Mouse (Mus musculus) hindbrain, postnatal 0 days (tissue): ENCODE results near the gene Gpr183. TPM values are rescaled to one million over a fixed set of nuclear protein-coding genes. Genes with fewer than 3 reads are reported as not detected.

ENCODE experiments used
- ATAC-seq: fragments of 200-750 bp; cut with Nextera tagmentation; 2 replicates; pipeline ENCODE4 v1.8.0; 2017; ENCODE audit warnings: mild to moderate bottlenecking, moderate TSS enrichment, moderate library complexity
- DNase-seq: peaks from one replicate; pipeline ENCODE4 v3.0.0-alpha.2; 2015; ENCODE audit warnings: low spot score
- H3K27ac ChIP-seq: fragments of 300-500 bp; sonication (generic); 2 replicates; pipeline ENCODE4 v1.5.1; 2014; ENCODE audit warnings: mild to moderate bottlenecking
- H3K27me3 ChIP-seq: fragments of 300-500 bp; sonication (generic); 2 replicates; pipeline ENCODE4 v1.6.1; 2014; ENCODE audit warnings: low read length, mixed read lengths; ENCODE audit not compliant: insufficient read depth
- H3K36me3 ChIP-seq: fragments of 300-500 bp; sonication (generic); 2 replicates; pipeline ENCODE4 v1.6.1; 2014; ENCODE audit warnings: low read length, mixed read lengths; ENCODE audit not compliant: insufficient read depth
- H3K4me1 ChIP-seq: fragments of 300-500 bp; sonication (generic); 2 replicates; pipeline ENCODE4 v1.6.1; 2014; ENCODE audit warnings: antibody characterized with exemption, low read length, mixed read lengths; ENCODE audit not compliant: insufficient read depth
- H3K4me2 ChIP-seq: fragments of 300-500 bp; sonication (generic); 2 replicates; pipeline ENCODE4 v1.6.1; 2014; ENCODE audit warnings: low read depth, mild to moderate bottlenecking, low read length, moderate library complexity, mixed read lengths
- H3K4me3 ChIP-seq: fragments of 300-500 bp; sonication (generic); 2 replicates; pipeline ENCODE4 v1.5.1; 2014; ENCODE audit warnings: low read length
- H3K9ac ChIP-seq: fragments of 300-500 bp; sonication (generic); replicated peaks from 2 replicates; pipeline ENCODE4 v1.6.1; 2014; ENCODE audit warnings: mild to moderate bottlenecking, low read length, moderate library complexity, mixed read lengths
- H3K9me3 ChIP-seq: fragments of 300-500 bp; sonication (generic); 2 replicates; pipeline ENCODE4 v1.6.1; 2016; ENCODE audit warnings: low read length, mixed read lengths
- CTCF ChIP-seq: IDR thresholded peaks from 2 replicates; pipeline ENCODE4 v1.5.1; 2016; ENCODE audit warnings: antibody characterized with exemption, control low read depth, low read depth
- WGBS: fragments of 180-500 bp; shearing (Covaris S2); extraction: QIAGEN DNeasy Blood & Tissue Kit; methylation state at CpG from one replicate; pipeline ENCODE4 v1.1.7; 2014; 5-methylcytosine and 5-hydroxymethylcytosine counted together
- polyA plus RNA-seq: library from polyadenylated mRNA; unstranded; fragments of >200 nt; fragmentation: Nextera tagmentation; extraction: Ambion mirVana; gene quantifications from 2 replicates; pipeline ENCODE4 v1.2.1, GENCODE M21; 2015
- total RNA-seq: library from RNA; depleted of rRNA; stranded (reverse); fragments of >200 nt; gene quantifications from 2 replicates; pipeline ENCODE4 v1.2.3, GENCODE M21; 2014

Gpr183 gene
- total and polyA plus RNA-seq, 2 experiments from 2014 or later = 0.56 to 1.3 TPM

DNA sequence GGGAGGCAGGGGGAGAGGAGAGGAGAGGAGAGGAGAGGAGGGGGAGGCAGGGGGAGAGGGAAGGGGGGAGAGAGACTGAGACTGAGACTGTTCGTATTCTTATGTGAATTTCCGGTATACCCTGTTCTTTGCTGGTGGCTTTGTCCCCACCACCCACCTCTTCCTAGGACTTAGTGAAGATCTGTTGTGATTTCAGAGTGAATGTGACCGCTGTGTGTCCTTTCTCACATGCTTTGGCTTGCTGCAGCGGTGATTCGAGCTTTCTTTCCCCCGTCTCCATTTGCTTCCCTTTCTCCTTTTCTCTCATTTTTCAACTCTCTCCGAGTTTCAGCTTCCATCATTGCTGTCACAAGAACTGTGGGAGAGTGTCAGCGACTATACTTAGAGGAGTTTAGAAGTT, 18.3 kb downstream of the Gpr183 start:
- Histone ChIP-seq H3K27ac (no peak overlapping the region), H3K4me2 (no peak overlapping the region), H3K27me3 (no peaks in the 10 kb centered on the region), H3K9me3 (no peaks in the 10 kb centered on the region), H3K9ac (no peak overlapping the region), H3K4me3 (no peak overlapping the region), H3K36me3 (no peaks in the 10 kb centered on the region), H3K4me1 (no peaks in the 10 kb centered on the region)
- no peak for TF ChIP-seq CTCF
- ATAC-seq (no peak), DNase-seq (no peak)
- WGBS = 67% methylated on average over 8 of the region's 8 CpGs

DNA sequence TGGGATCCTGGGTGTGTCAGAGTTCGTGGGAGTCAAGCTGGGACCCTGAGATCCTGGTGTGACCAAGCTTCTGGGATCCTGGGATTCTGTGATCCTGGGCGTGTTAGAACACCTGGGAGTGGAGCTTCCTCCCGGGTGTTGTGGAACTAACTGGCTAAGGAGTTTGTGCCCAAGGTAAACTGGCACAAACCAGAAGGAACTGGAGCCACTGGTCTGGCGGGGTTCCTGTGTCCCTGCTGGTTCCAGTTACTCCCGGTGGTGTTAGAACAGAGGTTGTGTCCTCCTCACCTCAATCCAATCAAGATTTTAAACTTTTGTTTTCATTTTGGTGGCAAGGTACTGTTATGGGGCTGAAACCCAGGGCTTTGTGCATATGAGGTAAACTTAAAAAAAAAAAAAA, 18.9 kb downstream of the Gpr183 start:
- WGBS = 88% methylated on average over 5 of the region's 5 CpGs
- no peak for DNase-seq
- H3K27ac ChIP-seq = no peak overlapping the region
- no peak overlapping the region for H3K4me3 ChIP-seq
- H3K4me1 ChIP-seq = no peaks in the 10 kb centered on the region
- TF ChIP-seq CTCF = no peak
- no peaks in the 10 kb centered on the region for H3K36me3 ChIP-seq
- H3K9me3 ChIP-seq = no peaks in the 10 kb centered on the region
- H3K27me3 ChIP-seq = no peaks in the 10 kb centered on the region
- H3K9ac ChIP-seq = no peak overlapping the region
- no peak for ATAC-seq
- H3K4me2 ChIP-seq = no peak overlapping the region

DNA sequence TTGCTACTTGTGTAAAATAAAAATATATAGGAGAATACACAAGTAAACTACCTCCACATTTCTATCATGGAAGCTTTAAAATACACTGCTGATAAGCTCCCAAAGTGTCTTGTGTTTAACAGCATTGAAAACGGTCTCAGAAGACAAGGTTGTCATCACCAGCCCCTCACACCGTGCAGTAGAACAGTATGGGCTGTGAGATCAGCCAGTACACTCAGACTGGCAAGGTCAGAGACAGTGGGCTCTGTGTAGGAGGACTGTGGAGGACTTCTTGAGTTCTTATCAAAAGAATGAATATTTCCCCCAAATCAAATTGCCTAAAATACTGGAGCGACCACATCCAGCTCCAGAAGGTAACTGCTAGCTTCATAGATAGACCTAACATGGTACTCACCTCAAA, 25.4 kb downstream of the Gpr183 start:
- ATAC-seq (no peak), DNase-seq (no peak)
- H3K4me1 ChIP-seq = no peaks in the 10 kb centered on the region
- no peak overlapping the region for H3K4me3 ChIP-seq
- 0 out of 2 replicates have a peak, but pooled peaks cover under 1% of the 10 kb centered on the region for H3K36me3 ChIP-seq
- 96% methylated on average over 3 of the region's 3 CpGs for WGBS
- H3K9ac ChIP-seq = no peak overlapping the region
- no peaks in the 10 kb centered on the region for H3K27me3 ChIP-seq
- H3K9me3 ChIP-seq = peaks cover 5% of the 10 kb centered on the region; the same call in 1 of the 2 replicates
- no peak for TF ChIP-seq CTCF
- H3K27ac ChIP-seq = no peak overlapping the region
- no peak overlapping the region for H3K4me2 ChIP-seq

- Histone ChIP-seq H3K9ac (no peak overlapping the region), H3K4me1 (no peaks in the 10 kb centered on the region), H3K36me3 (0 out of 2 replicates have a peak, but pooled peaks cover 4% of the 10 kb centered on the region), H3K4me2 (no peak overlapping the region), H3K27me3 (no peaks in the 10 kb centered on the region), H3K4me3 (no peak overlapping the region), H3K9me3 (peaks cover 5% of the 10 kb centered on the region; the same call in 1 of the 2 replicates), H3K27ac (no peak overlapping the region)
- no peak for TF ChIP-seq CTCF
- DNase-seq (no peak), ATAC-seq (no peak)
- 92% methylated on average over 11 of the region's 11 CpGs for WGBS
These were observed 26.5 kb downstream of the Gpr183 start for GRCm38 (mm10) chr14:121938256-121939191.

DNA sequence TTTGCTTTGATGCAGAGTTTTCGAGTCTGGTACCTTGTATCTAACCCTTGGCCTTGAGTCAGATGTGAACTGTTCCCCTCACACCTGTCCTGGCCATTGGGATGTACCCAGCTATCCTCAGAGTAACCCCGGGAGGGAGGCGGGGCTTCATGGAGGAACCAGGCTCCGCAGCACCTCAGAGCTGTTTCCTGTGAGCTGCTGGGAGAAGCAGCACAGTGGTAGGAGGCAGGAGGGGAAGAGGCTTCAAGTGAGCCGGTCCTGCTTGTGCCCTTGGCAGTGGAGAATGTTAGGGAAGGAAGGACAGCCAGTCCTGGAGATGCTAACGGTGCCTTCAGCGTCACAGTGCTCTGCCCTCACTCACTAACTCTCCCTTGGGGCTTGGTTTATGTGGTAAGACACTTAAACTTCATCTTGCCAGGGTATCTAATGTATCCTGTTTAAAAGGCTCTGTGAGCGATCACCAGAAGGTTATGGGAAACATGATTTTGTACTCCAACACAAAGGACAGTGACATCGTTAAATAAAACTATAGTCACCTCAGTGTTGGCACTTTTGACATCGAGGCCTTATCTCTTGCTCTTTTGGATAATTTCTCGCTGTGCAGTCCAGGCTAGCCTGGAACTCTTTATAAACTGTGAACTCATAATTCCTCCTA, 27.3 kb downstream of the Gpr183 start:
- ATAC-seq = no peak
- no peak for DNase-seq
- Histone ChIP-seq H3K9me3 (peaks cover 5% of the 10 kb centered on the region; the same call in 1 of the 2 replicates), H3K36me3 (0 out of 2 replicates have a peak, but pooled peaks cover 4% of the 10 kb centered on the region), H3K4me3 (no peak overlapping the region), H3K27me3 (no peaks in the 10 kb centered on the region), H3K4me2 (no peak overlapping the region), H3K9ac (no peak overlapping the region), H3K4me1 (no peaks in the 10 kb centered on the region), H3K27ac (no peak overlapping the region)
- WGBS = 88% methylated on average over 11 of the region's 11 CpGs
- no peak for TF ChIP-seq CTCF

DNA sequence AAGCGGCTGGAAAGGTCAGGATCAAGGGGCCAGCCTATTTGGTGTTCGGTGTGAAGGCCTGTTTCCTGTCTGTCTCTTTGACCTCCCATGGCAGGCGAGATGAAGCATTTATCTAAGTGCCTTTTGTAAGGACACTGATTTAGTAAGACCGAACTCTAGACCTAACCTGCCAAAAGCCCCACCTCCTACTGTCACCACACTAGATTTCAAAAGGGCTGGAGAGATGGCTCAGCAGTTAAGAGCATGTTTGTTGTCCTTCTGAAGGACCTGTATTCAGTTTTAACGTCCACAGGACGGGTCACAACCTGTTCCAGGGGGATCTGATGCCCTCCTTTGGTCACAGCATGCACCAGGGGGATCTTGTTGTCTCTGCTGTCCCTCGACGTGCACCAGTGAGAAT, 28.1 kb downstream of the Gpr183 start:
- no peak for DNase-seq
- peaks cover 5% of the 10 kb centered on the region; the same call in 1 of the 2 replicates for H3K9me3 ChIP-seq
- 84% methylated on average over 8 of the region's 8 CpGs for WGBS
- no peak overlapping the region for H3K9ac ChIP-seq
- no peak for TF ChIP-seq CTCF
- H3K27ac ChIP-seq = no peak overlapping the region
- no peak for ATAC-seq
- no peaks in the 10 kb centered on the region for H3K4me1 ChIP-seq
- no peaks in the 10 kb centered on the region for H3K27me3 ChIP-seq
- no peak overlapping the region for H3K4me3 ChIP-seq
- no peak overlapping the region for H3K4me2 ChIP-seq
- 0 out of 2 replicates have a peak, but pooled peaks cover 4% of the 10 kb centered on the region for H3K36me3 ChIP-seq
